Mouse (Mus musculus): ENCODE measurements at regions not wholly inside any gene's neighbourhood (a gene's known extent, or its start where the extent isn't known, plus 50 kb on each side); places are given as distances from the start of the nearest gene placed in this dataset.

GRCm38 (mm10) chr2:71636590-71636989 lies 90.0 kb upstream of the Dlx2 start:
- TF ChIP-seq POLR2A (IDR thresholded peaks at IDR 0.05; ENCODE audit: low read depth, low read length) (no peak), CTCF (IDR thresholded peaks at IDR 0.05; ENCODE audit: borderline replicate concordance, insufficient read depth, low read length) (no peak)
